15 mouse cellular contexts compared by ENCODE assay signal in genomic region chr13:54439912-54440311, GRCm38 (mm10). TPM values are rescaled to one million over a fixed set of nuclear protein-coding genes. Genes with fewer than 3 reads are reported as not detected.
DNase-seq lines count a peak whose midpoint lies in the region; ATAC-seq and TF ChIP-seq lines count a peak whose summit lies in the region.
"Had no signal": no experiment of that assay in that cellular context is flagged by ENCODE, and none has a peak within 500 bp of the region (broad histone marks: within the 10 kb centered on the region; RNA-seq: fewer than 3 reads in every experiment).

No protein-coding gene starts in this region.

- no peak for ATAC-seq in midbrain, embryonic 11.5 days (ENCODE audit: low FRiP score)
- ATAC-seq in lung, embryonic 14.5 days (ENCODE audit: insufficient read depth): peak; percentile 42
- peak; percentile 92 for ATAC-seq in stomach, postnatal 0 days (ENCODE audit: low FRiP score, low TSS enrichment)
- ATAC-seq in monocyte, adult 5-6 weeks (replicated peaks; ENCODE audit: insufficient number of reproducible peaks, low FRiP score, low TSS enrichment, poor library complexity, severe bottlenecking): no peak
- ATAC-seq: CD4-positive, CD25-positive, alpha-beta regulatory T cell, adult 4 months; forebrain, embryonic 15.5 days had no signal

- WGBS in midbrain, embryonic 10.5 days: 74% methylated on average over 7 of the region's 7 CpGs
- 69% methylated on average over 7 of the region's 7 CpGs for WGBS in midbrain, embryonic 11.5 days
- 17% methylated on average over 7 of the region's 7 CpGs for WGBS in lung, embryonic 14.5 days
- WGBS in stomach, postnatal 0 days: 22% methylated on average over 7 of the region's 7 CpGs

- no peak overlapping the region for H3K4me2 ChIP-seq in midbrain, embryonic 11.5 days
- H3K4me2 ChIP-seq in lung, embryonic 14.5 days: no peak overlapping the region
- H3K4me2 ChIP-seq in stomach, postnatal 0 days (replicated peaks; ENCODE audit: low read depth): no peak overlapping the region
- H3K4me2 ChIP-seq: forebrain, embryonic 15.5 days; heart, embryonic 15.5 days; hindbrain, embryonic 13.5 days had no signal

- H3K4me1 ChIP-seq in midbrain, embryonic 10.5 days: peaks cover 24% of the 10 kb centered on the region
- no peaks in the 10 kb centered on the region for H3K4me1 ChIP-seq in midbrain, embryonic 11.5 days (ENCODE audit: control insufficient read depth, insufficient read depth, low read length)
- H3K4me1 ChIP-seq in lung, embryonic 14.5 days (ENCODE audit: insufficient read depth): peaks cover 10% of the 10 kb centered on the region
- H3K4me1 ChIP-seq in stomach, postnatal 0 days (replicated peaks; ENCODE audit: control insufficient read depth, insufficient read depth): no peaks in the 10 kb centered on the region
- H3K4me1 ChIP-seq: heart, embryonic 15.5 days; hindbrain, embryonic 13.5 days had no signal

- TF ChIP-seq EP300 in stomach, postnatal 0 days (optimal IDR thresholded peaks at IDR 0.05): no peak

- no peaks in the 10 kb centered on the region for H3K27me3 ChIP-seq in midbrain, embryonic 10.5 days (ENCODE audit: low read depth, poor library complexity, severe bottlenecking)
- H3K27me3 ChIP-seq in midbrain, embryonic 11.5 days (ENCODE audit: control insufficient read depth, insufficient read depth, low read length): no peaks in the 10 kb centered on the region
- no peaks in the 10 kb centered on the region for H3K27me3 ChIP-seq in lung, embryonic 14.5 days (ENCODE audit: insufficient read depth, low read length)
- H3K27me3 ChIP-seq in stomach, postnatal 0 days (ENCODE audit: control insufficient read depth, insufficient read depth, low read length): no peaks in the 10 kb centered on the region
- H3K27me3 ChIP-seq: forebrain, embryonic 15.5 days; heart, embryonic 15.5 days had no signal

- no peak overlapping the region for H3K9ac ChIP-seq in midbrain, embryonic 11.5 days (ENCODE audit: low read length)
- no peak overlapping the region for H3K9ac ChIP-seq in lung, embryonic 14.5 days
- H3K9ac ChIP-seq in stomach, postnatal 0 days (ENCODE audit: low read length): no peak overlapping the region
- H3K9ac ChIP-seq: forebrain, embryonic 15.5 days; heart, embryonic 15.5 days; hindbrain, embryonic 13.5 days had no signal

- no peaks in the 10 kb centered on the region for H3K9me3 ChIP-seq in midbrain, embryonic 10.5 days (replicated peaks)
- H3K9me3 ChIP-seq in midbrain, embryonic 11.5 days (ENCODE audit: control insufficient read depth, low read length): no peaks in the 10 kb centered on the region
- H3K9me3 ChIP-seq in lung, embryonic 14.5 days (ENCODE audit: low read depth, low read length): no peaks in the 10 kb centered on the region
- H3K9me3 ChIP-seq in stomach, postnatal 0 days (ENCODE audit: control insufficient read depth, low read length): no peaks in the 10 kb centered on the region
- H3K9me3 ChIP-seq: forebrain, embryonic 15.5 days; heart, embryonic 15.5 days; hindbrain, embryonic 13.5 days had no signal

- H3K27ac ChIP-seq in midbrain, embryonic 10.5 days (replicated peaks): peak overlapping the region; percentile 19
- H3K27ac ChIP-seq in midbrain, embryonic 11.5 days (ENCODE audit: low read depth, low read length): no peak overlapping the region
- H3K27ac ChIP-seq in lung, embryonic 14.5 days (ENCODE audit: low read depth): peak overlapping the region; percentile 66
- no peak overlapping the region for H3K27ac ChIP-seq in stomach, postnatal 0 days (replicated peaks)
- H3K27ac ChIP-seq: forebrain, embryonic 15.5 days; heart, embryonic 15.5 days; hindbrain, embryonic 13.5 days; macrophage had no signal

- no peak for DNase-seq in midbrain, embryonic 10.5 days (ENCODE audit: low spot score)
- no peak for DNase-seq in midbrain, embryonic 11.5 days (ENCODE audit: low spot score, missing footprints)
- peak; percentile 66 to 90 for DNase-seq in kidney, postnatal 25 days
- DNase-seq in lung, embryonic 14.5 days: peak; percentile 44
- peak; percentile 90 for DNase-seq in stomach, postnatal 0 days (ENCODE audit: low spot score)
- DNase-seq in thymus, postnatal 10 days (ENCODE audit: low spot score in 2 of 2): no peak
- DNase-seq in right cerebral cortex, postnatal 14 days: no peak
- DNase-seq: cerebellum, postnatal 14 days; gastrocnemius, postnatal 14 days had no signal

- TF ChIP-seq CTCF in lung, embryonic 14.5 days (IDR thresholded peaks at IDR 0.05; ENCODE audit: low read depth): no peak
- no peak for TF ChIP-seq CTCF in stomach, postnatal 0 days (IDR thresholded peaks at IDR 0.05; ENCODE audit: low read depth)

- no peaks in the 10 kb centered on the region for H3K36me3 ChIP-seq in midbrain, embryonic 10.5 days
- H3K36me3 ChIP-seq in midbrain, embryonic 11.5 days (ENCODE audit: control insufficient read depth, insufficient read depth, low read length): no peaks in the 10 kb centered on the region
- H3K36me3 ChIP-seq in lung, embryonic 14.5 days (ENCODE audit: insufficient read depth): no peaks in the 10 kb centered on the region
- H3K36me3 ChIP-seq in stomach, postnatal 0 days (ENCODE audit: control insufficient read depth, insufficient read depth, low read length): no peaks in the 10 kb centered on the region
- H3K36me3 ChIP-seq: forebrain, embryonic 15.5 days; heart, embryonic 15.5 days; hindbrain, embryonic 13.5 days had no signal

- no peak overlapping the region for H3K4me3 ChIP-seq in midbrain, embryonic 10.5 days
- H3K4me3 ChIP-seq in midbrain, embryonic 11.5 days (ENCODE audit: low read depth, low read length): no peak overlapping the region
- H3K4me3 ChIP-seq in lung, embryonic 14.5 days (ENCODE audit: low read depth, low read length): no peak overlapping the region
- no peak overlapping the region for H3K4me3 ChIP-seq in stomach, postnatal 0 days (ENCODE audit: low read depth, low read length)
- H3K4me3 ChIP-seq: forebrain, embryonic 15.5 days; heart, embryonic 15.5 days; hindbrain, embryonic 13.5 days had no signal

RNA-seq across cellular contexts. Expression of gene Thoc3, which starts 28.7 kb away (rescaled TPM):
- 195 and 200 TPM in 2 replicates for polyA plus RNA-seq in midbrain, embryonic 10.5 days (2016; fragmentation: Nextera tagmentation; extraction: Ambion mirVana)
- polyA plus RNA-seq in midbrain, embryonic 11.5 days (2014; fragmentation: Nextera tagmentation; extraction: Ambion mirVana): 161 and 163 TPM in 2 replicates
- 152 and 155 TPM in 2 replicates for polyA plus RNA-seq in lung, embryonic 14.5 days (2014; fragmentation: Nextera tagmentation; extraction: Ambion mirVana)
- 50.0 and 52.4 TPM in 2 replicates for polyA plus RNA-seq in stomach, postnatal 0 days (2015; fragmentation: Nextera tagmentation; extraction: Ambion mirVana)
- 19.8 to 26.8 TPM (median 22.8 TPM) in 3 replicates for total RNA-seq in monocyte, adult 5-6 weeks (2017)

Comparison
In these comparisons a context has a peak if more than half of its experiments do, and no peak if none do; other contexts are left out.
1. H3K27ac ChIP-seq: peak in midbrain, embryonic 10.5 days (single experiment) and lung, embryonic 14.5 days (single experiment); none in midbrain, embryonic 11.5 days (single experiment) and stomach, postnatal 0 days (single experiment).
2. DNase-seq: peak in kidney, postnatal 25 days (2 of 2), lung, embryonic 14.5 days (single experiment) and stomach, postnatal 0 days (single experiment); none in midbrain, embryonic 10.5 days (single experiment), midbrain, embryonic 11.5 days (single experiment), thymus, postnatal 10 days (0 of 2) and right cerebral cortex, postnatal 14 days (single experiment).
3. ATAC-seq: peak in lung, embryonic 14.5 days (single experiment) and stomach, postnatal 0 days (single experiment); none in midbrain, embryonic 11.5 days (single experiment) and monocyte, adult 5-6 weeks (single experiment).